Comparison of ENCODE assay signal across 10 mouse cellular contexts in genomic region chr5:75336454-75336853, GRCm38 (mm10).
DNase-seq lines count a peak whose midpoint lies in the region; ATAC-seq and TF ChIP-seq lines count a peak whose summit lies in the region.
"Had no signal": no experiment of that assay in that cellular context is flagged by ENCODE, and none has a peak within 500 bp of the region (broad histone marks: within the 10 kb centered on the region; RNA-seq: fewer than 3 reads in every experiment).

No protein-coding gene starts in this region.

- WGBS in embryonic facial prominence, embryonic 14.5 days: 58% methylated on average over 11 of the region's 11 CpGs
- whole genome bisulfite sequencing in embryonic facial prominence, embryonic 10.5 days: 90% methylated on average over 11 of the region's 11 CpGs
- 49% methylated on average over 11 of the region's 11 CpGs for WGBS in midbrain, postnatal 0 days
- WGBS in midbrain, embryonic 15.5 days: 51% methylated on average over 11 of the region's 11 CpGs
- WGBS in intestine, embryonic 16.5 days: 68% methylated on average over 11 of the region's 11 CpGs

- TF ChIP-seq CTCF in midbrain, postnatal 0 days (IDR thresholded peaks at IDR 0.05): no peak

- peaks cover 7% of the 10 kb centered on the region for H3K4me1 ChIP-seq in embryonic facial prominence, embryonic 14.5 days (ENCODE audit: control insufficient read depth, insufficient read depth, low read length)
- H3K4me1 ChIP-seq in embryonic facial prominence, embryonic 10.5 days: no peaks in the 10 kb centered on the region
- no peaks in the 10 kb centered on the region for H3K4me1 ChIP-seq in midbrain, postnatal 0 days (ENCODE audit: insufficient read depth, low read length)
- no peaks in the 10 kb centered on the region for H3K4me1 ChIP-seq in midbrain, embryonic 15.5 days
- H3K4me1 ChIP-seq in intestine, embryonic 16.5 days (ENCODE audit: control insufficient read depth, insufficient read depth, low read length): no peaks in the 10 kb centered on the region

- no peaks in the 10 kb centered on the region for H3K27me3 ChIP-seq in embryonic facial prominence, embryonic 14.5 days (replicated peaks; ENCODE audit: control insufficient read depth, insufficient read depth, low read length)
- H3K27me3 ChIP-seq in embryonic facial prominence, embryonic 10.5 days (replicated peaks; ENCODE audit: low read depth, poor library complexity, severe bottlenecking): no peaks in the 10 kb centered on the region
- H3K27me3 ChIP-seq in midbrain, postnatal 0 days (ENCODE audit: insufficient read depth, low read length): no peaks in the 10 kb centered on the region
- no peaks in the 10 kb centered on the region for H3K27me3 ChIP-seq in midbrain, embryonic 15.5 days (replicated peaks)
- no peaks in the 10 kb centered on the region for H3K27me3 ChIP-seq in intestine, embryonic 16.5 days (replicated peaks; ENCODE audit: control insufficient read depth, insufficient read depth, low read length)

- DNase-seq in embryonic facial prominence, embryonic 14.5 days (ENCODE audit: low spot score): peak; percentile 67
- DNase-seq in embryonic facial prominence, embryonic 10.5 days (ENCODE audit: low spot score): no peak
- DNase-seq in kidney, postnatal 10 days: peak; percentile 13
- DNase-seq in kidney, adult 9 months: no peak
- DNase-seq in midbrain, postnatal 0 days (ENCODE audit: low spot score): peak; percentile 65
- DNase-seq in right cerebral cortex, postnatal 25 days: peak; percentile 22
- DNase-seq: adrenal gland, postnatal 10 days; heart, postnatal 4 days had no signal

- no peak overlapping the region for H3K27ac ChIP-seq in embryonic facial prominence, embryonic 14.5 days (replicated peaks; ENCODE audit: low read depth, low read length)
- H3K27ac ChIP-seq in embryonic facial prominence, embryonic 10.5 days (replicated peaks): no peak overlapping the region
- no peak overlapping the region for H3K27ac ChIP-seq in midbrain, postnatal 0 days (ENCODE audit: low read depth, low read length)
- H3K27ac ChIP-seq in midbrain, embryonic 15.5 days: no peak overlapping the region
- no peak overlapping the region for H3K27ac ChIP-seq in intestine, embryonic 16.5 days (ENCODE audit: low read length)

- no peaks in the 10 kb centered on the region for H3K36me3 ChIP-seq in embryonic facial prominence, embryonic 14.5 days (ENCODE audit: control insufficient read depth, insufficient read depth, low read length)
- no peaks in the 10 kb centered on the region for H3K36me3 ChIP-seq in embryonic facial prominence, embryonic 10.5 days (replicated peaks)
- H3K36me3 ChIP-seq in midbrain, postnatal 0 days (ENCODE audit: insufficient read depth, low read length): no peaks in the 10 kb centered on the region
- H3K36me3 ChIP-seq in midbrain, embryonic 15.5 days (replicated peaks): no peaks in the 10 kb centered on the region
- H3K36me3 ChIP-seq in intestine, embryonic 16.5 days (ENCODE audit: control insufficient read depth, insufficient read depth, low read length): no peaks in the 10 kb centered on the region

- ATAC-seq in embryonic facial prominence, embryonic 14.5 days (ENCODE audit: low read depth): no peak
- ATAC-seq in midbrain, postnatal 0 days (ENCODE audit: low FRiP score): no peak
- no peak for ATAC-seq in midbrain, embryonic 15.5 days (replicated peaks)
- ATAC-seq in intestine, embryonic 16.5 days: no peak

- H3K9ac ChIP-seq in embryonic facial prominence, embryonic 14.5 days (ENCODE audit: low read depth, low read length): no peak overlapping the region; the same call in 1 of the 2 replicates
- no peak overlapping the region for H3K9ac ChIP-seq in midbrain, postnatal 0 days (replicated peaks; ENCODE audit: low read length, poor library complexity, severe bottlenecking)
- H3K9ac ChIP-seq in midbrain, embryonic 15.5 days: no peak overlapping the region
- H3K9ac ChIP-seq in intestine, embryonic 16.5 days (ENCODE audit: low read depth, low read length): no peak overlapping the region

- H3K4me2 ChIP-seq in embryonic facial prominence, embryonic 14.5 days (ENCODE audit: low read depth, low read length): no peak overlapping the region
- H3K4me2 ChIP-seq in midbrain, postnatal 0 days (ENCODE audit: low read depth, low read length, poor library complexity, severe bottlenecking): no peak overlapping the region
- no peak overlapping the region for H3K4me2 ChIP-seq in midbrain, embryonic 15.5 days
- H3K4me2 ChIP-seq in intestine, embryonic 16.5 days (ENCODE audit: low read depth, low read length): no peak overlapping the region

- 0 out of 2 replicates have a peak, but pooled peaks cover 5% of the 10 kb centered on the region for H3K9me3 ChIP-seq in embryonic facial prominence, embryonic 14.5 days (ENCODE audit: control insufficient read depth, low read length)
- no peaks in the 10 kb centered on the region for H3K9me3 ChIP-seq in embryonic facial prominence, embryonic 10.5 days
- H3K9me3 ChIP-seq in midbrain, postnatal 0 days (ENCODE audit: low read length): no peaks in the 10 kb centered on the region
- no peaks in the 10 kb centered on the region for H3K9me3 ChIP-seq in midbrain, embryonic 15.5 days
- no peaks in the 10 kb centered on the region for H3K9me3 ChIP-seq in intestine, embryonic 16.5 days (ENCODE audit: control insufficient read depth, low read length)

- no peak overlapping the region for H3K4me3 ChIP-seq in embryonic facial prominence, embryonic 14.5 days (ENCODE audit: low read depth, low read length)
- no peak overlapping the region for H3K4me3 ChIP-seq in embryonic facial prominence, embryonic 10.5 days
- no peak overlapping the region for H3K4me3 ChIP-seq in midbrain, postnatal 0 days (ENCODE audit: low read depth, low read length)
- no peak overlapping the region for H3K4me3 ChIP-seq in midbrain, embryonic 15.5 days
- no peak overlapping the region for H3K4me3 ChIP-seq in intestine, embryonic 16.5 days (ENCODE audit: low read length)

Comparison
In these comparisons a context has a peak if more than half of its experiments do, and no peak if none do; other contexts are left out.
1. DNase-seq: peak in embryonic facial prominence, embryonic 14.5 days (single experiment), kidney, postnatal 10 days (single experiment), midbrain, postnatal 0 days (single experiment) and right cerebral cortex, postnatal 25 days (single experiment); none in embryonic facial prominence, embryonic 10.5 days (single experiment) and kidney, adult 9 months (single experiment).